Mouse (Mus musculus): ENCODE results near the gene Abhd6.
"Not testable (repeated sequence)": the region's sequence is repeated elsewhere in the genome, so short reads cannot be mapped to it uniquely, and the experiment has no call there.

Gene Abhd6

DNA sequence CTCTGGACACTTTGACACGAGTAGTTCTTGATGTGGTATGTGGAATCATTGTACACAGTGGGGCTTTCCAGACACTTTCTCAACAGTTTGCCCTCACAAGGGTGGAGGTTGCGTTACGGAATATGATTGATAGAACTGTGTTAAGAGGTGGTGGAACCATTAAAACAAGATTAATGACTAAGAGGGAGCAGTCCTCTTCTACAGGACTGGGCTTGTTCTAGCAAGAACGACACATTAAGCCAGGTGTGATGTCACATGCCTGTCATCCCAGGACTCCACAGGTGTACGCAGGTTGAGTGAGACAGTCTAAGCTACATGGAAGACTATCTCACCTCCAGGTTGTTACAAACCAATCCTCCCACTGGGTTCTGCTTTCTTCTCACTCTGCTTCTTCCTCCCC is 3.3 kb upstream of the Abhd6 start:
- DNase-seq, result no peak

DNA sequence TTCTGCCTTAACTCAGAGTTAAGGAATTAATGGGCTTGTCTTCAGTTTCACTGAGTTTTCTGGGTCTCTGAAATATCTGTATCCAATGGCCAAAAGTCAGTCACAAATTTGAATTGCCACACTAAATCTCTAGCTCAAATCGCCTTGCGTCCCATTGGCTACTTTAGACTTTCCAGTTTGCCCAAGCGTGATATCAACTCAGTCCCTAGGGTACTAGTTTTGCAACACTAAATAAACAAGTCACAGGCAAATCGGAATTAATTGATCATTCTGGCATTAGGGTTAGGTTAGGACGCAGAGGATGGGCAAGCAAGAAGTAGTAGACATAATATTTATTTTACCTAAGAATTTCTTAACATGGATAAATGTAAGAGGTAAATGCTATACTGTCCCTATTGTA is 2.5 kb upstream of the Abhd6 start:
- DNase-seq, result no peak

DNA sequence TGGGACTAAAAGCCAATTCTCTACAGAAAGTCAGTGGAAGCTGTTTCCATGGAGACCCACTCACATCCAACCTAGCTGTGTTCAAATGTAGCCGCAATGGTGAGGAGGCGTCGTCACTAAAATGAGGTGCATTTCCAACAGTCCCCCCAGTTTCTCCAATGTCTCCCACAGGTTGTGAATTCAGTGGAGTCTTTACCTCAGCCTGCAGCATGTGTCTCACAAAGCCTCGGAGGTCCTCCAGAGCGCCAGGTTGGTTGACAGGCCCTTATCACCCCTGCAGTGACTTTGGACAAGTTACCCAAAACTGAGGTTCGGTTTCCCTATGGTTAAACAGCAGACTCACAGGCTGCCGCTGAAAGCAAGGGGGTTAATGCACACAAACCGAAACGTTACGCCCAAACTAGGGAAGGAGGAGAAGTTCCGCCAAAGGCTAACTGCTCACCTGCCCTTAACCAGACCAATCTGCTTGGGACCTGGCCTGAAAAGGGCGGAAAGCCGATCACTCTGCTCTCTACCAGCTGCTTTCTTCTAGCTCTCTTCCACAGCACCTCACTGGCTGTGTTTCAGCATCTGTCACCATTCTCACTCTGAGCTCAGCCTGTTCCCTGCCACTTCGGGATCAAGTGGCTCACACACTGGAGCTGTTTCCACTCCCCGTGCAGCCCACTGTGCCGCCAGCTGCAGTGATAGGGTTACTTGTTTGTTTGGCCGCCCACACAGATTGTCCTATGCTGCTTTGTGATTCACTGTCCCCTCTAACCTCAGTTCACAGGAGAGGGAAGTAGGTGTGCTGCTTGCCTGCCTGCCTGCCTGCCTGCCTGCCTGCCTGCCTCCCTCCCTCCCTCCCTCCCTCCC is 1.6 kb upstream of the Abhd6 start:
- no peak for DNase-seq

DNA sequence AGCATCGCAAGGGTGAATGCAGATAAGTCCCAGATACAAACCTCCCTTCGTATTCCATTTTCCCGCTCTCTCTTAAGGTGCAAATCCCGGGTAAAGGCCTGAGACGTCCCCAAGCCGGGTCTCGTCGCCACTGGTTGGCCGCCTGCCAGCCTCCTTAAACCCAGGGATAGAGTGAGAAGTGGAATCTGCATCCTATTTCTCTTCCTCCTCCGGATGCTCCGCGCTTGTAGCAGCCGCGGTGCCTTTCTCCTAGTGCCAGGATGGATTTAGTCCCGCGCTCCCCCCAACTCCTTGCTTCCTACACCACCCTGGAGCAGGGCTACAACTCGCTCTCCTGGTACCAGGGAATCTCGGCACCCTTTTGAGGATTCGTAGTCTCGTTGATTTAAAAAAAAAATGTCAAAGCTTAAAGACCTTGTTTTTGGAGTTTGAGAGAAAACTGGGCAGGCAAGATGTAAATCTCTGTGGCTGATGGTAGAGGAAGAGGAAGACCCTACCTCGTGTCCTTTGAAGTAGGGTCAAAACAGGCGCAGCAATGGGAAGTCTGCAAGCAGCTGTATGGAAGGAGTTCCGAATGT is 480 bp downstream of the Abhd6 start:
- DNase-seq, result peak; percentile 81

DNA sequence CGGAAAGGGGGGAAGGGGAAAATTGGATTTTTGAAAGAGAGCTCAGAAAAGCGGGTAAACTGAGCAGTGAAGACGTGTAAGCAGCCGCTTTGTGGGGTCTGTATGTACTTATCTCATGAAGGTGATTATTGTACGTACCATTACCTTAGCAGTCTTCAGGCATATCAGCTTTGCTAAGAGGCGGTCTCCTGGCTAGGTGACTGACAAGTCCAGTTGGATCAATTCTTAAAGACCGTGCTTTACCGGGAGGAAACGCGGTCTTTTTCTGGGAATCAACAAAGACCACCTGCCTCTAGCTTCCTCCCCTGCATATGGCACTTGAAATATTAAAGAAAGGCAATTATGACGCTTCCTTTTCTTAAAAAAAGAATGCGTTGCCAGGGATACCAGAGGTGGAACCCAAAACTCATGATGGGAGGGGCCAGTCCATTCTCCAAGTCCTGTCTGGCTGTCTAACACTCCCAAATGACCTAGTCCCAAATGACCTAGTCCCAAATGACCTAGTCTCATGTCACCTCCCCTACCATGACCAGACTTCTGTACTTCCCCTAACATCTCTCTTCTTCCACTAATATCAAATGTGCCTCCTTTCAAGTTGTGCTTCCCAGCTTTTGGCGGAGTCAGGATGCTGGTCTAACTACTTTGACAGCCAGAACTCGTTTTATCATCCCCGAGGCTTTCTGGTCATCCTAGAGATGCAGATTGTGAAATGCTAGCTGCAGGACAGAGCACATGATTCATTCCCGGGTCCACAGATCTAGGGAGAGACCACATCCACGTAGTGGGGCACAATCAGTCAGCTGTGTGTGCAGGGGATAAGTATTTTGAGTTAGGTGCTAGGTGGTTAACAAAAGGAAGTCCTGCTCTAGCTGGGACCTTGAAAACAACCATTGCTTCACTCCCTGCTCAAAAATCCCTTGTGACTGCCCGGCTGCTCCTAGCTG is 1.3 kb downstream of the Abhd6 start:
- no peak for DNase-seq

DNA sequence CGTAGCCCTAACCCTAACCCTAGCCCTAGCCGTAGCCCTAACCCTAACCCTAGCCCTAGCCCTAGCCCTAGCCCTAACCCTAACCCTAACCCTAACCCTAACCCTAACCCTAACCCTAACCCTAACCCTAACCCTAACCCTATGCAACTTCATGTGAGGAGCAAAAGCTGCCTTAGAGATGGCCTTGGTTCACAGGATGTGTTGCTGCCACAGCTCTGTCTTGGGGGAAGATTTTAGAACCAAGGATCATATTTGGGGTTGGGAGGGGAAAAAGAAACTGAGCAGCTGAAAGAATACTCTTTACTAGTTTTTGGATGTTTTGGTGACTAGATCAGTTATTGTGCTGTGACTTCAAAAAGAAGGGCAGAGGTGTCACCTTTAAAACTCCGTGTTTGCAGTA is 3.4 kb downstream of the Abhd6 start:
- DNase-seq, result not testable (repeated sequence)

DNA sequence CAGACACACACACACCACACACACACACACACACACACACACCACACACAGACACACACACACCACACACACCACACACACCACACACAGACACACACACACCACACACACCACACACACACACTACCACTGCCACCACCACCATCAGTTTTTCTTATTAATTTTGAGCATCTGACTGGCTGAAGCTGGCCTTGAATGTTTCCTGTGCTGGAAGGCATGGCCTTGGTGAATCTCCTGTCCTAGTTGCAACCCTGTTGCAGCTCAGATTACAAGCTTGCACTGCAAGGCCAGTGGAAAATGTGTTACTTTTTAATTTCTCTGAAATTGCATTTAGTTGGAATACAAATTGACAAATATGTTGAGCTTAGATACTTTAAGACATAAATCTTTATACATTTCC is 4.4 kb downstream of the Abhd6 start:
- no peak for DNase-seq

DNA sequence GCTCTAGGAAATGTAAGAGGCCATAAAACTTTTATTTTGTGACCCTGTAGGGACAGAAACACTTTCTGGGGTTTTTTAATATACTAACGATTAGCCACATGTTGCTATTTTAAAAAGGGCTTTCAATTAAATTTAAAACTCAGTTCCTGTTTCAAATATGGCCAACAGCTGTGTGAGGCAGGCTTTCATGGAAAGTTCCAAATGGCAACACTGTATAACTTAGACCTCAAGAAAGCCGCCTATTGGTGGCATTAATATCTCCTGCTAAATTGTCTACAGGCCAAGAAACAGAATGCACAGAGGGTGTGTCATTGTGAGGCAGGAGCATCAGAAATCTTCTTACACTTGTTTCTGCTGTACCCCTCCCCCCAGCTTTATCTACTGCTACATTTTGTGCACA is 4.8 kb downstream of the Abhd6 start:
- DNase-seq, result no peak

DNA sequence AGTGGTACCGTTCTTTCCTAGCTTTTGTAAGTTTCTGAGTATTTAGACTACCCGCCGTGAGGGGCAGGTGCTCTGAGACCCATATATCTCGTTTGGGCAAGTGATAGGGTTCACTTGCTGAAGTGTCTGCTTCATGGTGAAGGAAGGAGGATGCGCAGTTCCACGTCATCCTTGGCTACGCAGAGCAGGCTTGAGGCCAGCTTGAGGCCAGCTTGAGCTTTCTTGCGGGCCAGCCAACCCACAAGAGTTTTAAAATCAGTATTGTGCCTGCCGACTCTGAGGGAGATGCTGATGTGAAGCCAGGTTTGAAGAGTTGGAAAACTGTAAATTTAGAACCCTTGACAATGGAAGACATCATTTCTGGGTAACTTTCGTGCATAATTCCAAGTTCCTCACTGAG is 5.2 kb downstream of the Abhd6 start:
- DNase-seq, result no peak

DNA sequence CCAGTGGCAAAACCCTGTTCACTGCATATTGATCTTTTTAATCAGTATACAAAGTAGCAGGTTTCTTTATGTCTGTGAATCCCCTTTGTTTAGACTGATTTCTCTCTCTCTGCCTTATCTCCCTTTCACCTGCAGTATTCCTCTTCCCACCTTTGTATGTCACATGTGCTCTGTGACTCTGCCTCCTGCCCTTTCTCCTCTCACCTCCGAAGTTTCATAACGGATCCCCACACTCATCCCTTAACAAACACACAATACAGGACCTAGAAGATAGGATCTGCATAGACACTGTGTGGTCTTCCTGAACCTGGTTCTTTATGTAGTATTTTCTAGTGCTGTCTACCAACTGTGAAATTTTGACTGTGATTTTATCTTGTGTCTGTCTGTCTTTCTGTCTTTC is 8.6 kb downstream of the Abhd6 start:
- no peak for DNase-seq

DNA sequence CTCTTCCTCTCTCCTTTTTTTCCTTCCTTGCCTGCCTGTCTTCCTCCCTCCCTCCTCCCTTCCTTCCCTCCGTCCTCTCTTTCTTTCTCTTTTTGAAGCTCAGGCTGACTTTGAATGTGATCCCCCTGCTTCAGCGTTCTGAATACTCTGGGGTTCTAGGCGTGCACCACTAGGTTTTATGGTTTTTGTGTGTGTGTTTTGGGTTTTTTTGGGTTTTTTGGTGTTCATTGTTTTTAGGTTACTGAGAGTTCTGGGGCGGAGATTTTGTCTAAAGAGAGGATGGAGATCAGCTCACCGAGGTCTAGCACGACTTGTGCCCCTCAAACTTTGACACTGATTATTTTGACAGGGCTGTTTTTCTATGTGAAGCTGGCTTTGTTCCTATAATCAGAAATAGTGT is 9.2 kb downstream of the Abhd6 start:
- DNase-seq, result no peak

DNA sequence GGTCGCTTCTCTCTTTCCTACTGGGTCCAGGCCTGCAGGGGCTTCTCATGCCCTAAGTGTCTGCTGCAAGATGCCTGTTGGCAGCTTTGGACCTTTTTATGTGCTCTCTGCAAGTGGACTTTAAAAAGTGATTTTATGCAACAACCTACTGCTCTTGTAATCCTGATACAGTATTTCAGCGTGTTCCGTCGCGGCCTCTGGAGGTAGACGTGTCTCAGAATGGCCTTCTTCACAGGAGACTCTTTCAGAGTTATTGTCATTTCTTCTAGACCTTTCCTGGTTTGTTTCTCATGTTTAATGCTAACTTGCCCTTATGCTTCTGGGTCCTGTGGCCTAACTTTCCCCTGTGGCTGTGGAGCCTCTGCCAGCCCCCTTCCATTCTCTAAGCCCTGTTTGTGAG is 13.1 kb downstream of the Abhd6 start:
- DNase-seq, result no peak

DNA sequence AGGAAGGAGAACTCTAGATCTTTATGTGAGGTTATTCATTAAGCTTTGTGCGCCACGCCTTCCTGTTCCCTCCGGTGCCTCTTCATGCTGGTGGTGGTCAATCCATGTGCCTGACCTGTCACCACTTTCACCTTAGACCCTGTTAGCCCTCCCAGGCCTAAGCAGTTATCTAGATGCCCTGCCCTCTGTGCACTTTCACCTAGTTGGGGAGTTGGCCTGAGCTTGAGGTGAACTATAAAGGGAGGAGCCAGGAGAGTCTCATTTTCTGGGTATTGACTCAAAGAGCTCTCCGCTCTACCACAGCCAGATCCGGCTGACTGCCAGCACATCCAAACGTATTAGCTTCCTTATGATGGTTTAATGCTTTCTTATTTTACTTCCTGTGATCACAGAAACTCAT is 13.6 kb downstream of the Abhd6 start:
- peak; percentile 55 for DNase-seq

DNA sequence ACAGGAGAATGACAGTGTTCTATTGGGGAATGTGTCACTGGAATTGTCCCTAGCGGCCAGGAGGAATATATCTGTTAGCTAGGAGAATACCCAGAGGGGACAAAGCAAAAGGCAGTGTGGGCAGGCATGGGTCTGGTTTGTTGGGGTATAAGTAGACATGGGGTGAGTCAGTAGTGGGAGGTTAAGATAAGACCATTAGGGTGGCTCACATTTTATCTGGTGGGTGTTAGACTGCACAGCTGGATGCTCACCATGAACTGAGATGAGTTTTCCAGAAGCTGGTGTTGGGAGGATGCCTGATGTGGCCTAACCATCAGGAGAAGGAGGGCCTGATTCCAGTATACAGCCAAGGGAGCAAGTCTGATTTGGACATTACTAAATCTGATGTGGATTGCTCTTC is 14.2 kb downstream of the Abhd6 start:
- DNase-seq, result no peak

DNA sequence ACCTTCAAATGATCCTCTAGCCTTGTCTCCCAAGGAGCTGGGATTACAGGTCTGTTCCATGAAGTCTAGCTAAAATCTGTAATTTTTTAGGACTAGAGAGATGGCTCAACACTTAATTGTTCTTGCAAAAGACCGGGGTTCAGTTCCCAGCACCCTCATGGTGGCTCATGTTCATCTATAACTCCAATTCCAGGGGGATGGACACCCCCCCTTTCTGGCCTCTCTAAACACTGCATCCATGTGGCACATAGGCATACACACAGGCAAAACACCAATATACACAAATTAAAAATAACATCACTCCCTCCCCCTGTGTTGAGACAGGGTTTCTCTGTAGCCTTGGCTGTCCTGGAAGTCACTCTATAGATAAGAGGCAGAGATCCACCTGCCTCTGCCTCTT is 17.3 kb downstream of the Abhd6 start:
- no peak for DNase-seq

DNA sequence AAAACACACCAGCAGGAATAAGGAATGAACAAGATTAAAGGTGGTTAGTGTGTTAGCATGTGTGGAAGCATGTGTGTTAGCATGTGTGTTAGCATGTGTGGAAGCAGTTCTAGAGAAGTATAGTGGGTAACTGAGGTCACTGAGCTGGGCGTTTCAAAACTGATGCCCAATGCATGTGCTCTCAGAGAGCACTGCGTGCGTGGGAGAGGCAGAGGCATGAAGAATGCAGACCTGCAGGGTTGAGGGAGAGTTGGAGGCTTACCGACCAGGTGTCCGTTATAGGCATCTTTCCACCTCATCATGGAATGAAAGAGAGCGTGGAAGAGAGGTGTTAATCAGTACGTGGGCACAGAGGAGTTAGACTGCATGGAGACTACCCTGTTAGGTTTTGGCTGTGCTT is 17.8 kb downstream of the Abhd6 start:
- DNase-seq, result no peak

DNA sequence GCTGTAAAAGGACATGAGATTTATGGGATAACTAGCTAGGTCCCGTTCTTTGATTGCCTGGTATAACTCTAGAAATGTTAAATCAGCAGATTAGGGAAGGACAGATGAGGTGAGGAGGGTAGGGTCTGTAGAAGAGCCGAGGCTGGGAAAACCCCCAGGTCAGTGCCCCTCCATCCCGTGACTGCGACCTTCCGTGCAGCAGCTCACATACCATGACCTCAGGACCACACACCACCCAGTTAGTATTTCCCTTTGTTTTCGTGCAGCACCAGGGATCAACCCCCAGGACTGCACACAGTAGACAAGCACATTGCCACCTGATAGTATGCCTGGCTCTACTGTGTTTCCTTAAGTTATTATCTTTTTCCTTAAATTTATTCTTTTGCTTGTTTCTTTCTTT is 21.8 kb downstream of the Abhd6 start:
- DNase-seq, result no peak

DNA sequence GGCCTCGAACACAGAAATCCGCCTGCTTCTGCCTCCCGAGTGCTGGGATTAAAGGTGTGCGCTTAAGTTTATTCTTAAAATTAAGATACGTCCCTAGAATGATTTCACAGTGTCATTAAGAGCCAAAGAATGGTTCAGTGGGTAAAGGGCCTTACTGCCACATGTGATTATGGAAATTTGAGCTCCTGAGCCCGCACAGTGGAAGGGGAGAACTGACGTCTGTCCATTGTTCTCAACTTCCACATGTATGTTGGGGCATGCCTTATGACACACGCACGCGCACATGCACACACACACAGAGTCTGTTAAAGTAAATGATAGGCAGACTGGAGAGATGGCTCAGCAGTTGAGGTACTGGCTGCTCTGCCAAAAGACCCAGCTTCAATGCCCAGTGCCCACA is 22.2 kb downstream of the Abhd6 start:
- no peak for DNase-seq

DNA sequence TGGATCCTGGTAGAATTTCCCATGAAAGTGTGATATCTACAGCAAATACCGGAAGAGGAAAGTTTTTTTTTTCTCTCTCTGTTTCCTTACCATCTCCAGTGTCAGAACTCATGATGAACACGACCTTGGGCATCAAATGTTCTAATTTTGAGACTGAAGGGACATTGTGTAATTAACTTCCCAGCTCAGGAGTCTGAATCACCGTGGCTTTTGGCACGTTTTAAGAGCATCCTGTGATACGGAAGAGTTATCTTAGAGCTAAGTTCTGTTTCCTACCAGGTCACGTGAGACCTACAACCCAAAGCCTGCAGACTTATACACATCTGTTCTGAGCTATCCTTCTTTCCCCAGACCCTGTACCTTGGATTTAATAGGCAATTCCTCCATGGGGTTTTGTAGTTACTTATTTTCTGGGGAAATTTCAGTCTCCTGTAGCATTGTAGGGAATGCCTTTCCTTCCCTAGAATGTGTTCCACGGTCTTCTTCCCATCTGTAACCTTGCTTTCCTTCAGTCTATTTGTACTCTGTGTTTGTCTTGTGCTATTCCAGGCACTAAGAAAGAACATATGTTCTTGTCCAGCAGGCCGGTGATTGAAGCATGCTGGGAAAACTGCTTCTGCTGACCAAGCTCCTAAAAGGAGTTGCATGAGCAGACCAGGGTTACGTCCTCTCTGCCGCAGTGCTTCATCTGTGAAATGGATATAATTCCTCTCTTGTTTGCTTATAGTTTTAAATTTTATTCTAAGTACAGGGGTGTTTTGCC is 24.2 kb downstream of the Abhd6 start:
- no peak for DNase-seq

DNA sequence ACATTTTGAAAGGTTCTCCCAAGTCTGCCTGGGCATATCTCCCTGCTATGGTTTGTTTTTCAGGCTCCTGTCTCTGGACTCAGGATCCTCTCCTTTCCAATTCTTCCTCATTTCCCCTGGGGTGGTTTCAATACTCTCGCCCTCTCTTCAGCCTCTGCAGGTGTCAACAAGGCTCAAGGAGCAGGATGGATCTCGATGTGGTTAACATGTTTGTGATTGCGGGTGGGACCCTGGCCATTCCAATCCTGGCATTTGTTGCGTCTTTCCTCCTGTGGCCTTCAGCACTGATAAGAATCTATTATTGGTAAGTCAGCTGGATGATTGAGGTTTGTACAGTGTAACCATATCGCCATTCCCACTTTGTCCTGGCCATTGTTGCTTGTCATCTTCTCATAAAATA is 25.4 kb downstream of the Abhd6 start:
- no peak for DNase-seq

DNA sequence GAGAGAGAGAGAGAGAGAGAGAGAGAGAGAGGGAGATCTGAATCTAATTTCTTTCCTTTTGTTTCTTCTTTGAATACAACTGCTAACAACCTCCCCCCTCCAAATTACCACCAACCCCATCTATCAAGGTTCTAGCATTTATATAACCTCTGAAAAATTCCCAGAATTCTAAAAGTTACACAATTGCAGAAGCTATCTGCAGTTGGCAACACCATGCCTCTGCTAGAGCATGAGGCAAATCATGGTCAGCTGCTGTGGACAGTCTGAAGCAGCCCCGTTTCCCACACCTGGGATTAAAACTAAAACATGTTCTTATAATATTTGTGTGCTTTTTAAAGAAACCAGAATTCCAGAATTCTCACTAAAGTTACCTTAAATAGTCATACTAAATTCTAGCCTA is 27.1 kb downstream of the Abhd6 start:
- no peak for DNase-seq

DNA sequence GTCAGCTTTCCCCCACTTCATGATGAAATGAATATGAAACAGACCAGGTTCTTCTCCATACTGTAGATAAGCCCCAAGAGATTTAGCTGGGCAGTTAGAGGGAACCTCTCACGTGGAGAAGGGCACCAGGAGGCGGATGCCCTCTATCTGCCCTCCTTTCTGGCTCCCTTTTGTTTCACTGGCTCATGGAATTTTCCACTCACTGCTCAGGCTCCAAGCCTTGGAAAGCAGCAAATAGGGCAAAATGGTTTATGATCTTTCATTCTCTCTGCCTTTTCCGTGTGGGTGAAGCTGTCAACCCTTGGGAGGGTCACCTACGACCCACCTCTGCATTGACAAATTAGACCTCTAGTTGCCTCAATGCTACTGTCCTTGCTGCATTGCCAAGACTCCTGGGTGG is 27.8 kb downstream of the Abhd6 start:
- DNase-seq, result no peak
